Mouse (Mus musculus) liver, postnatal 0 days (tissue): ENCODE data around the gene Sprr2a3. TPM values are rescaled to one million over a fixed set of nuclear protein-coding genes. Genes with fewer than 3 reads are reported as not detected.
"Not testable (repeated sequence)": the region's sequence is repeated elsewhere in the genome, so short reads cannot be mapped to it uniquely, and the experiment has no call there.

ENCODE experiments used
- ATAC-seq: fragments of 200-750 bp; cut with Nextera tagmentation; 2 replicates; pipeline ENCODE4 v1.8.0; 2017; ENCODE audit warnings: mild to moderate bottlenecking, moderate library complexity
- DNase-seq: peaks from one replicate; pipeline ENCODE4 v3.0.0-alpha.2; 2016
- H3K27ac ChIP-seq: fragments of 300-500 bp; sonication (generic); 2 replicates; pipeline ENCODE4 v1.5.1; 2014; ENCODE audit warnings: antibody characterized with exemption, moderate library complexity, mild to moderate bottlenecking, low read depth
- H3K27me3 ChIP-seq: fragments of 300-500 bp; sonication (generic); 2 replicates; pipeline ENCODE4 v1.6.1; 2014; ENCODE audit warnings: low read length, control low read depth, mixed read lengths; ENCODE audit not compliant: insufficient read depth
- H3K36me3 ChIP-seq: fragments of 300-500 bp; sonication (generic); replicated peaks from 2 replicates; pipeline ENCODE4 v1.6.1; 2014; ENCODE audit warnings: mild to moderate bottlenecking, control low read depth, low read length, moderate library complexity, mixed read lengths; ENCODE audit not compliant: insufficient read depth
- H3K4me1 ChIP-seq: fragments of 300-500 bp; sonication (generic); 2 replicates; pipeline ENCODE4 v1.6.1; 2014; ENCODE audit warnings: antibody characterized with exemption, mild to moderate bottlenecking, control low read depth; ENCODE audit not compliant: insufficient read depth
- H3K4me2 ChIP-seq: fragments of 300-500 bp; sonication (generic); 2 replicates; pipeline ENCODE4 v1.6.1; 2014; ENCODE audit warnings: low read depth, mild to moderate bottlenecking, low read length, moderate library complexity, mixed read lengths
- H3K4me3 ChIP-seq: fragments of 300-500 bp; sonication (generic); 2 replicates; pipeline ENCODE4 v1.5.1; 2014; ENCODE audit warnings: low read depth, low read length
- H3K9ac ChIP-seq: fragments of 300-500 bp; sonication (generic); replicated peaks from 2 replicates; pipeline ENCODE4 v1.6.1; 2014; ENCODE audit warnings: mild to moderate bottlenecking, moderate library complexity
- H3K9me3 ChIP-seq: fragments of 300-500 bp; sonication (generic); 2 replicates; pipeline ENCODE4 v1.6.1; 2016; ENCODE audit warnings: mild to moderate bottlenecking, control low read depth, low read length, mixed read lengths
- whole genome bisulfite sequencing: fragments of 180-500 bp; shearing (Covaris S2); extraction: QIAGEN DNeasy Blood & Tissue Kit; methylation state at CpG from one replicate; pipeline ENCODE4 v1.1.7; 2014; ENCODE audit not compliant: insufficient replicate concordance; 5-methylcytosine and 5-hydroxymethylcytosine counted together
- polyA plus RNA-seq: library from polyadenylated mRNA; unstranded; fragments of >200 nt; fragmentation: Nextera tagmentation; extraction: Ambion mirVana; gene quantifications from 2 replicates; pipeline ENCODE4 v1.2.1, GENCODE M21; 2015

Gene Sprr2a3
- polyA plus RNA-seq: not detected in 2 replicates

DNA sequence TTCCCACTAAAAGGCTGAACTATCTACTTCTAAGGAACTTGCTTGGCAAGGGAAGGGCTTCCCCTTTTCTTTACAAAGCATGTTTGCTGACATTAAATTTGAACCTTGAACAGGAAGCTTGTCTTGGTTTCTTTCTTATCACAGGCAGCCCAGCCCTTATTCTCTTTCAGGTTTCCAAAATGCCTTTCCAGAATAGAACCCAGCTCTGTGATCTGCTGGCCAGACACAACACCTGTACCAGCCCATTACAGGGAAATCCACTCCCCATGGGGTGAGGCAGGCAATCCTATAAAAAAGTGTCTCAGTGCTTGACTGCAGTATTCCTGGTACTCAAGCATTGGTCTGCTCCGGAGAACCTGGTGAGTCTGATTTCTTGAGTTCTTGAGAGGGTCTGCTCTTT lies at the start of gene Sprr2a3:
TSS of gene Sprr2a3 (plus strand) at position 317 of the 400 bp plus-strand sequence.
- ATAC-seq, DNase-seq: not testable (repeated sequence)
- WGBS: 80% methylated on average over 1 of the region's 1 CpGs

DNA sequence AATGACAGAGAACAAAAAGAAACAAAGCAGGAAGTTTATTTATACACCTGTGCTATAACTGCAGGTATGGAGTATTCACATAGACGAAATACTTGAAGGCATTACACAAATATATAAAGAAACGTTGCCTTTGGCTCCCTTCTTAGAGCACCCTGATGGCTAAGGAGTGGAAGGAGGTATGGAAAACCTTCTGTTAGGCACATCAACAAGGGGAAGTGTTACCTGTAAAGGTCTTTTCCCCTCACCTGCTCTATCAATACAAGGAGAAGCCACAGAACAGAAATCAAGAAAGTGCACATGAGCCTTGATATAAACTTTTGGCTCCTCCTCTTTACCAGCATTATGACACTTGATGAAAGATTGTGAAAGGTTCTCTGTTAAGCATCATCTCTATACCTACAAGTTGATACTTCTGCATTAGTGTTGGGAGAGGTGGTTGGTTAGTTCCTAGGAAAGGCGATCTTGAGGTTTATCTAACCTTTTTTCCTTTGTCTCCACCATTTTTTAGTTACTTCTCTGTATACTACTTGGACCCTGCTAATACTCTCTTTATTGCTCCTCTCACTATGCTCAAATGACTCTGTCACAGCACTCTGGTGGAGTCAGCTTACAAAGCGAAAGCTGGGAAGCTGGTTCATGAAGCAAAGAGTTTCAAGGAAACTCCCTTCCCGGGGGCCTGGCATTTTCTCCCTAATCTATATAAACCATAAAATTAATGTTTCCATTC lies 48.6 kb upstream of the Sprr2a3 start:
- H3K27me3 ChIP-seq, H3K36me3 ChIP-seq, H3K9me3 ChIP-seq, H3K27ac ChIP-seq, H3K4me1 ChIP-seq, H3K4me2 ChIP-seq, H3K4me3 ChIP-seq, ATAC-seq, DNase-seq, H3K9ac ChIP-seq: not testable (repeated sequence)
- no CpG with 5 or more reads among the region's 5 CpGs for WGBS

More for the DNA sequence above, at the start of gene Sprr2a3:
- H3K4me3 ChIP-seq, H3K27ac ChIP-seq, H3K36me3 ChIP-seq, H3K4me2 ChIP-seq, H3K9me3 ChIP-seq, H3K4me1 ChIP-seq, H3K9ac ChIP-seq, H3K27me3 ChIP-seq: not testable (repeated sequence)

DNA sequence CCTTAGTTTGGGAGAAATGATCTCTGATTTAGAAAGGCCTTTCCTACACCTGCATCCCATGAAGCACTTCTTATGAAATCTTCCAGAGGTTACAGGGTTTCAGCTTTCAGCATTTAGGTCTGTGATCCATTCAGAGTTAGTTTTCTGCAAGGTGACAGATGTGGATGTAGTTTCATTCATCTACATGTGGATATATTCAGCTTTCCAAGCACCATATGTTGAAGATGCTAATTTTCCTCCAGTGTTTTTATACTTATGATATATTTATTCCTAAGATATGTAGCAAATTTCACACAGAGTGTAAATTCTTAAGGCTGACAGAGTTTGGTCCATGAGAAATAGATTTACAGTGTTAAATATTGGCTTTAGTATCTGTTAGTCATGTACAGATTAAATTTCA lies 46.5 kb upstream of the Sprr2a3 start:
- H3K9me3 ChIP-seq, H3K36me3 ChIP-seq, H3K27me3 ChIP-seq, ATAC-seq, H3K9ac ChIP-seq, DNase-seq, H3K4me1 ChIP-seq, H3K27ac ChIP-seq, H3K4me2 ChIP-seq, H3K4me3 ChIP-seq: not testable (repeated sequence)

DNA sequence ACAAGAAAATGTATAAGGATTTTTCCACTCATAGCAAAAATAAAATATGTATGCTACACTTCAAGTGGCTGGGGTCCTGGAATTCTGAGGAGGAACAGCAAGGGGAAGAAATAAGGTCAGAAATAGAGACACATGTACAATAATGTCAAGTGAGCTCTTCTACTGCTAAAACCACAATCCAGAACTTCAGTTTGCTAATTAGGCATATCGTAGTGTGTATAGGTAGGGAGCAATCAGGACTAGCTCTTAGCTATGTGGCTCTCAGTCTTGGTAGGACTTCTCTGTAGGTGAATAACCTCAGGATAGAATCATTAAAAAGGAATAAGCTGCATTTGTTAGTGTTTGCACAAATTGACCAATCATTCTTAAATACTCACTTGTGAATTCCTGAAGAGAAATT lies 46.0 kb upstream of the Sprr2a3 start:
- WGBS: no CpG with 5 or more reads among the region's 1 CpGs
- not testable (repeated sequence) for H3K9me3 ChIP-seq, DNase-seq, H3K4me2 ChIP-seq, ATAC-seq, H3K27me3 ChIP-seq, H3K4me3 ChIP-seq, H3K9ac ChIP-seq, H3K36me3 ChIP-seq, H3K4me1 ChIP-seq, H3K27ac ChIP-seq

DNA sequence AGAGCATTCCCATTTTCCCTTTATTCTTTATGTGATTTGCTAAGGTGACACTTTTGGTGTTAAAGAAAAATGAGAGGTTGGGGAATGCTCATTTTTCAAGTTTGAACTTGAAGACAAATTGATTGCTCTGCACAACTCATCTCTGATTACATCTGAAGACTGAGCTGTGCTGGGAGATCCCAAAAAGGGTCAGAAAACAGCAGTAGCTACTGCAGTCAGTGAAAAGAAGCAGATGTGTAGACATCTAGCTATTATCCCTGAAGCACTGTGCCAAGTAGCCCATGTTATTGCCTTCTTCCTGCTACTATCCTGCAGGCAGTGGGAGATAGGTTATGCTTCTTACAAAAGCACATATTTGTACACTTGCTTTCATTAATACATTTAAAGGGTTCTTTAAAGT lies 40.4 kb upstream of the Sprr2a3 start:
- H3K36me3 ChIP-seq, H3K4me1 ChIP-seq, H3K4me2 ChIP-seq, H3K9ac ChIP-seq, DNase-seq, H3K27me3 ChIP-seq, ATAC-seq, H3K4me3 ChIP-seq, H3K27ac ChIP-seq, H3K9me3 ChIP-seq: not testable (repeated sequence)

DNA sequence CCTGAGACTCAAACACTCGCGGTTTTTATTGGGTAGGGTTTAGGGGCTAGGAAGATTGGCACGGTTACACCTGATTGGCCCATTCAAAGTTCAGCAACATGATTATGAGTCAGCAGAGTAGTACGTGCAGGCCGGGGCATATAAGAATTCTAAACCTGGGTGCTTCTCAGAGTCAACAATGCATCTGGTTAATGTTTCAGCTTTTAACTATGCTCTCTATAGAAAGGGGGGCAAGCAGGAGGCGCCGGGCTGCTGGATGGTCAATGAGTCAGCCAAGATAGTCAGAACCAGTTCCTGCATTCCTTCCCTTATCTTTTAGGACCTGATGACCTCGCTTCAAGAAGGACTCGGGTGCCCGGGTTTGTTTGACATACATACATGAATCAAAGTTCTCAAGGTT lies 39.0 kb upstream of the Sprr2a3 start:
- not testable (repeated sequence) for H3K9ac ChIP-seq, DNase-seq, H3K27me3 ChIP-seq, H3K4me3 ChIP-seq, H3K4me2 ChIP-seq, H3K4me1 ChIP-seq, H3K9me3 ChIP-seq, H3K36me3 ChIP-seq, H3K27ac ChIP-seq
- ATAC-seq: peak; percentile 20; the same call in 1 of the 2 replicates
- no CpG with 5 or more reads among the region's 10 CpGs for WGBS

DNA sequence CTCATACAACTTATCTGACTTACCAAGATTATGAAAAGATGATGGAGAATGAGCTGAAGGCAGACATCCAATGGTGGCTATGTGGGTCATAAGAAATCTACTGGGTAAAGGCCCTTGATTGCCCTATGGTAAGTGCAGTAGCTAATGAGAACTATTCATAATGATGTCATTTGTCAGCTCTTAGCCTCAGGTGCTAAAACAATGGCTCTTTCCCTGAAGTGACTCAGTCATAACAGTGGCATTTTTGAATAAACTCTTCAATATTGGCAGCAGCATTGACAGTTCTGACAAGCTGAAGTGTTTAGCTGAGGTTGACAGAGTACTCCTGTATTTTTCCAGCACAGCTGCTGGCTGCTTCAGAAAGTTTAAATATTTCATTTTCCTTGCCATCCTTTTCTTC lies 36.7 kb upstream of the Sprr2a3 start:
- H3K4me2 ChIP-seq, H3K27ac ChIP-seq, H3K9ac ChIP-seq, H3K27me3 ChIP-seq, H3K4me1 ChIP-seq, ATAC-seq, H3K9me3 ChIP-seq, H3K36me3 ChIP-seq, H3K4me3 ChIP-seq, DNase-seq: not testable (repeated sequence)

DNA sequence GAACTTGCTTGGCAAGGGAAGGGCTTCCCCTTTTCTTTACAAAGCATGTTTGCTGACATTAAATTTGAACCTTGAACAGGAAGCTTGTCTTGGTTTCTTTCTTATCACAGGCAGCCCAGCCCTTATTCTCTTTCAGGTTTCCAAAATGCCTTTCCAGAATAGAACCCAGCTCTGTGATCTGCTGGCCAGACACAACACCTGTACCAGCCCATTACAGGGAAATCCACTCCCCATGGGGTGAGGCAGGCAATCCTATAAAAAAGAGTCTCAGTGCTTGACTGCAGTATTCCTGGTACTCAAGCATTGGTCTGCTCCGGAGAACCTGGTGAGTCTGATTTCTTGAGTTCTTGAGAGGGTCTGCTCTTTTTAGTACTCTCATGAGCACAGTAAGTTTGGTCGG lies 34.8 kb upstream of the Sprr2a3 start:
- H3K9me3 ChIP-seq, ATAC-seq, H3K4me1 ChIP-seq, H3K4me3 ChIP-seq, H3K36me3 ChIP-seq, DNase-seq, H3K4me2 ChIP-seq, H3K9ac ChIP-seq, H3K27me3 ChIP-seq, H3K27ac ChIP-seq: not testable (repeated sequence)
- WGBS: 75% methylated on average over 1 of the region's 2 CpGs

DNA sequence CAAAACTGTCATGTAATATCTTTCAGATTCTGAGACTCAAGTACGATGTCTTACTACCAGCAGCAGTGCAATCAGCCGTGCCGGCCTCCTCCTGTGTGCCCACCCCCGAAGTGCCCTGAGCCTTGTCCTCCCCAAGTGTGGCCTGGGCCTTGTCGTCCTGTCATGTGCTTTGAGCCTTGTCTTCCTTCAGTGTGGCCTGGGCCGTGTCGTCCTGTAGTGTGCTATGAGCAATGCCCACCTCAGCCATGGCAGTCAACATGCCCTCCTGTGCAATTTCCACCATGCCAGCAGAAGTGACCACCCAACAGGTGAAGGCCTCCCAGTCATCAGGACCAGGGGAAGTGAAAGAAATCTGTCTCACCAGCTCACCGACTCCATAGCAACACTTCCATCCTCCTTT lies 31.4 kb upstream of the Sprr2a3 start:
- not testable (repeated sequence) for H3K36me3 ChIP-seq, DNase-seq, H3K4me1 ChIP-seq, H3K27ac ChIP-seq, H3K27me3 ChIP-seq, ATAC-seq, H3K4me3 ChIP-seq, H3K4me2 ChIP-seq, H3K9me3 ChIP-seq, H3K9ac ChIP-seq
- no CpG with 5 or more reads among the region's 8 CpGs for WGBS

DNA sequence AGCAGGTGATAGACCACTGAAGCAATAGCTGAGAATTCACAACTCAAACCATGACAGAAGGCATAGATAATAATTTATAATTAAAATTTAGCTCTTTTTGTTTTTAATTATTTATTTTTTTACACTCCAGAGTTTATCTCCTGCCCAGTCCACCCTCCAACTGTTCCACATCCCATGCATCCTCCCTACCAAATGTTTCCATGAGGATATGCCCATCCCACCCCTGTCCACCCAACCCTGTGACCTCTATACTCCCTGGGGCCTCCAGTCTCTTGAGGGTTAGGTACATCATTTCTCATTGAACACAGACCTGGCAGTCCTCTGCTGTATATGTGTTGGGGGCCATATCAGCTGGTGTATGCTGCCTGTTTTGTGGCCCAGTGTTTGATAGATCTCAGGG lies 26.7 kb upstream of the Sprr2a3 start:
- H3K27ac ChIP-seq, H3K4me3 ChIP-seq, H3K27me3 ChIP-seq, H3K9ac ChIP-seq, H3K4me2 ChIP-seq, H3K4me1 ChIP-seq, ATAC-seq, DNase-seq, H3K9me3 ChIP-seq, H3K36me3 ChIP-seq: not testable (repeated sequence)
